In genomic region chr17:50130421-50130820, GRCm38 (mm10) we compare ENCODE assay signal across 20 mouse cellular contexts.
"Had no signal": no experiment of that assay in that cellular context is flagged by ENCODE, and none has a peak within 500 bp of the region (broad histone marks: within the 10 kb centered on the region; RNA-seq: fewer than 3 reads in every experiment).

No protein-coding gene starts in this region.

- DNase-seq: kidney, adult 9 months; layer of hippocampus, adult 9-11 months; liver; lung, adult 18-20 months; lung, postnatal 10 days; lung, postnatal 36 days; thymus, adult 18-20 months; thymus, postnatal 36 days had no signal

- H3K4me3 ChIP-seq: layer of hippocampus, adult 2 months; limb, embryonic 10.5 days; limb, embryonic 13.5 days; liver, embryonic 12.5 days; liver, embryonic 15.5 days; lung, embryonic 15.5 days; midbrain, embryonic 12.5 days; midbrain, embryonic 15.5 days; myocyte; neural tube, embryonic 13.5 days had no signal

- H3K4me1 ChIP-seq: midbrain, embryonic 15.5 days had no signal

- H3K9ac ChIP-seq: limb, embryonic 13.5 days; liver, embryonic 12.5 days; liver, embryonic 15.5 days; lung, embryonic 15.5 days; midbrain, embryonic 12.5 days; midbrain, embryonic 15.5 days; neural tube, embryonic 13.5 days had no signal

- H3K36me3 ChIP-seq: limb, embryonic 10.5 days; limb, embryonic 13.5 days; liver, embryonic 12.5 days; liver, embryonic 15.5 days; lung, embryonic 15.5 days; midbrain, embryonic 12.5 days; midbrain, embryonic 15.5 days; neural tube, embryonic 13.5 days had no signal

- H3K9me3 ChIP-seq: limb, embryonic 10.5 days; liver, embryonic 12.5 days; liver, embryonic 15.5 days; lung, embryonic 15.5 days; midbrain, embryonic 12.5 days; midbrain, embryonic 15.5 days; neural tube, embryonic 13.5 days had no signal

- ATAC-seq: intestine, postnatal 0 days; liver, embryonic 12.5 days; midbrain, embryonic 15.5 days had no signal

- H3K27me3 ChIP-seq: limb, embryonic 13.5 days; liver, embryonic 12.5 days; liver, embryonic 15.5 days; lung, embryonic 15.5 days; midbrain, embryonic 12.5 days; midbrain, embryonic 15.5 days; neural tube, embryonic 13.5 days had no signal

- H3K4me2 ChIP-seq: limb, embryonic 13.5 days; liver, embryonic 12.5 days; liver, embryonic 15.5 days; lung, embryonic 15.5 days; midbrain, embryonic 12.5 days; midbrain, embryonic 15.5 days; neural tube, embryonic 13.5 days had no signal

- H3K27ac ChIP-seq: kidney, postnatal 0 days; layer of hippocampus, adult 2 months; limb, embryonic 10.5 days; limb, embryonic 13.5 days; liver, embryonic 12.5 days; liver, embryonic 15.5 days; lung, embryonic 15.5 days; midbrain, embryonic 12.5 days; midbrain, embryonic 15.5 days; neural tube, embryonic 13.5 days had no signal
